Mouse (Mus musculus) ES-E14 (cell line): ENCODE data around the gene Ino80. TPM values are rescaled to one million over a fixed set of nuclear protein-coding genes. Genes with fewer than 3 reads are reported as not detected.

Source experiments
- DNase-seq: peaks from one replicate; pipeline ENCODE4 v3.0.0-alpha.2; 2013; ENCODE audit warnings: low read depth, low spot score
- H3K27ac ChIP-seq: 2 replicates; pipeline ENCODE4 v1.5.1; 2012; ENCODE audit warnings: low read depth, mild to moderate bottlenecking, low read length, moderate library complexity, mixed read lengths; ENCODE audit not compliant: poor library complexity, insufficient read depth, severe bottlenecking
- H3K36me3 ChIP-seq: 2 replicates; pipeline ENCODE4 v1.6.1; 2012; ENCODE audit warnings: mild to moderate bottlenecking, low read length, moderate library complexity, mixed read lengths; ENCODE audit not compliant: control insufficient read depth, poor library complexity, insufficient read depth, severe bottlenecking
- H3K4me1 ChIP-seq, 2 experiments: fragments of 150-350 bp in 1 of 2; sonication (generic) in 1 of 2; 2 replicates each; pipeline ENCODE4 v1.6.1; 2012; ENCODE audit warnings: low read length in 2 of 2, mild to moderate bottlenecking in 1 of 2, mixed read lengths in 1 of 2; ENCODE audit not compliant: control insufficient read depth in 2 of 2, insufficient read depth in 2 of 2, poor library complexity in 1 of 2
- H3K4me3 ChIP-seq, 2 experiments: fragments of 150-350 bp in 1 of 2; sonication (generic) in 1 of 2; 2 replicates each; pipeline ENCODE4 v1.5.1; 2012; ENCODE audit warnings: low read length in 2 of 2, low read depth in 1 of 2, mild to moderate bottlenecking in 1 of 2, mixed read lengths in 1 of 2; ENCODE audit not compliant: insufficient read depth in 1 of 2, poor library complexity in 1 of 2, severe bottlenecking in 1 of 2
- H3K9ac ChIP-seq: 2 replicates; pipeline ENCODE4 v1.6.1; 2012; ENCODE audit warnings: low read depth, mild to moderate bottlenecking, low read length, mixed read lengths; ENCODE audit not compliant: poor library complexity, insufficient read depth, severe bottlenecking
- H3K9me3 ChIP-seq: fragments of 150-350 bp; sonication (generic); 2 replicates; pipeline ENCODE4 v1.6.1; 2012; ENCODE audit warnings: low read depth, mild to moderate bottlenecking, low read length; ENCODE audit not compliant: control insufficient read depth, insufficient read depth
- CHD2 ChIP-seq: IDR thresholded peaks from 2 replicates; pipeline ENCODE4 v1.6.1; 2014; ENCODE audit warnings: mild to moderate bottlenecking, low read depth, low read length, inconsistent platforms
- HCFC1 ChIP-seq: IDR thresholded peaks from 2 replicates; pipeline ENCODE4 v1.6.1; 2012; ENCODE audit warnings: low read length, inconsistent platforms, borderline replicate concordance; ENCODE audit not compliant: insufficient read depth
- MAFK ChIP-seq: IDR thresholded peaks from 2 replicates; pipeline ENCODE4 v1.6.1; 2014; ENCODE audit warnings: mild to moderate bottlenecking, low read depth, low read length, inconsistent platforms; ENCODE audit not compliant: insufficient read depth
- ZC3H11A ChIP-seq: IDR thresholded peaks from 2 replicates; pipeline ENCODE4 v1.6.1; 2012; ENCODE audit warnings: low read depth, mild to moderate bottlenecking, inconsistent platforms, low read length, borderline replicate concordance
- ZNF384 ChIP-seq: IDR thresholded peaks from 2 replicates; pipeline ENCODE4 v1.6.1; 2012; ENCODE audit warnings: low read depth, low read length, inconsistent platforms
- in situ Hi-C, 2 experiments: fragments of 600-800 bp; cut with MboI; formaldehyde crosslinking; loops; one replicate each; pipeline ENCODE4 v1.15.1; 2025; ENCODE audit warnings: low sequenced_read_pairs in 2 of 2, inconsistent platforms in 1 of 2; ENCODE audit not compliant: unreplicated experiment in 2 of 2
- total RNA-seq: library from RNA; depleted of rRNA; stranded (reverse); fragments of 300-350 nt; gene quantifications from 2 replicates; pipeline ENCODE4 v1.2.3, GENCODE M21; 2012; rRNA removed

The Ino80 gene
- total RNA-seq: 38.8 and 39.2 TPM in 2 replicates

GRCm38 (mm10) chr2:119477571-119478396 is at the start of gene Ino80:
Gene Ino80 (minus strand): TSS chr2:119477687.
- no peaks in the 10 kb centered on the region for H3K9me3 ChIP-seq
- peak within 1 kb of the TSS; percentile 97 for H3K27ac ChIP-seq
- in situ Hi-C loops: no loop called here
- H3K36me3 ChIP-seq: no peaks in the 10 kb centered on the region
- DNase-seq: peak; percentile 97
- TF ChIP-seq CHD2 (peak; percentile 97), ZNF384 (no peak), ZC3H11A (no peak), MAFK (peak; percentile 93), HCFC1 (peak; percentile 77)
- peak within 1 kb of the TSS; percentile 99 for H3K9ac ChIP-seq
- H3K4me1 ChIP-seq: peaks cover 2 to 6% of the 10 kb centered on the region in 2 experiments; a peak in 3 of 4 replicates
- H3K4me3 ChIP-seq: peak within 1 kb of the TSS; percentile 80 to 82

GRCm38 (mm10) chr2:119525422-119525821 is 47.9 kb upstream of the Ino80 start:
- Histone ChIP-seq H3K9ac (no peak overlapping the region), H3K4me3 (no peak overlapping the region), H3K9me3 (no peaks in the 10 kb centered on the region), H3K27ac (no peak overlapping the region), H3K36me3 (no peaks in the 10 kb centered on the region), H3K4me1 (peaks cover 0 to 2% of the 10 kb centered on the region in 2 experiments; a peak in 1 of 4 replicates)
- in situ Hi-C loops: no loop called here
- TF ChIP-seq ZC3H11A (no peak), CHD2 (no peak), HCFC1 (no peak), MAFK (no peak), ZNF384 (no peak)
- DNase-seq: no peak

DNA sequence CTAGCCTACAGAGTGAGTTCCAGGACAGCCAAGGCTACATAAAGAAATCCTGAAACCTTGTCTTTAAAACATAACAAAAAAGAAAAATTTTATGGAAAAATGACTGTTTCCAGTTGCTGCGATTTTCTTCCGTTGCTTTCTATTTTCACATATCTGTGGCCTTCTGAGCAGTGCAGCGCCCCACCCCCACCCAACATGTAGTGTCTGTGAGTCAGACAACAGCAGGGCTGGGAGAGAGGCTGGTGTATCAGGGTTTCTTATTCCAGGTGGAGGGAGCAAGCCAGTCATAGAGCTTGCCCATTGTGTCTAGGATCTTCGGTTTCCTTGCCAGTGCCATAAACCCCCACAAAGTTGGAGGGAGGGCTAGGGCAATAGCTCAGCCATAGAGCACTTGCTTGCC is 46.3 kb upstream of the Ino80 start:
- TF ChIP-seq ZC3H11A: no peak
- no peak for TF ChIP-seq CHD2
- TF ChIP-seq ZNF384: no peak
- TF ChIP-seq MAFK: no peak
- TF ChIP-seq HCFC1: no peak
- H3K36me3 ChIP-seq: no peaks in the 10 kb centered on the region

DNA sequence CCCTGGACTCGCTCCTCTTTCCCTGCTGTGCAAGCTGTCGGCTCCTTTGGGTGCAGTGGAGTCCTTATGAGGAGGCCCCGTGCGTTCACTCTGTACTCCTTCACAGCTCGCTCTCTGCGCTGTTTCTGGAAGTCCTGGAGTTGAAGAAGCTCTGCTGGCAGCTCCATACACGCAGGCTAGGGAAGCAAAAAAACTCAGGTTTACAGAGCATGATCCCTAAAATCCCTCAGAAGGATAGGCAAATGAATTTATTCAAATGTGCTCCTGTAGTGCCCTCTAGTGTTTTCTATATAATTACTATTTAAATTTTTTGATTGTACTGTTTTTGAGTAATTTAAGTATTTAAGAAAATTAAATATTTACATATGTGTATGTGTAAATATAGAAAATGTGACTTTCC is 43.1 kb upstream of the Ino80 start:
- Histone ChIP-seq H3K36me3 (no peaks in the 10 kb centered on the region), H3K4me3 (no peak overlapping the region), H3K4me1 (peaks cover 0 to 2% of the 10 kb centered on the region in 2 experiments; a peak in 1 of 4 replicates), H3K27ac (no peak overlapping the region), H3K9me3 (no peaks in the 10 kb centered on the region), H3K9ac (no peak overlapping the region)
- TF ChIP-seq CHD2: no peak
- no peak for TF ChIP-seq HCFC1
- TF ChIP-seq ZC3H11A: no peak
- TF ChIP-seq ZNF384: no peak
- no peak for TF ChIP-seq MAFK
- in situ Hi-C loops: loop anchor here in 1 of 2 experiments (25.0 kb wide), 1 partner anchor 183 kb away; the partner anchor contains the start of gene Dll4
- no peak for DNase-seq

More for the DNA sequence above, 46.3 kb upstream of the Ino80 start:
- Histone ChIP-seq H3K9me3 (no peaks in the 10 kb centered on the region), H3K4me3 (no peak overlapping the region), H3K9ac (no peak overlapping the region), H3K27ac (no peak overlapping the region), H3K4me1 (peaks cover 0 to 2% of the 10 kb centered on the region in 2 experiments; a peak in 1 of 4 replicates)
- in situ Hi-C loops: loop anchor here in 1 of 2 experiments (25.0 kb wide), 1 partner anchor 187 kb away; the partner anchor contains the start of gene Dll4
- DNase-seq: no peak
